Mouse (Mus musculus) liver, postnatal 0 days (tissue): Measurements from ENCODE around the gene Art5.

Source experiments
- CTCF ChIP-seq: sonication (generic); IDR thresholded peaks from 2 replicates; pipeline ENCODE4 v1.5.1; 2016; ENCODE audit warnings: antibody characterized with exemption, low read depth
- EP300 ChIP-seq: IDR thresholded peaks from 2 replicates; pipeline ENCODE4 v1.6.1; 2016; ENCODE audit warnings: antibody characterized with exemption, low read depth, mild to moderate bottlenecking

GRCm38 (mm10) chr7:102099760-102100661 is 9.3 kb downstream of the Art5 start:
- no peak for TF ChIP-seq CTCF
- TF ChIP-seq EP300 = no peak
